9 mouse cellular contexts compared by ENCODE assay signal in the genomic region with DNA sequence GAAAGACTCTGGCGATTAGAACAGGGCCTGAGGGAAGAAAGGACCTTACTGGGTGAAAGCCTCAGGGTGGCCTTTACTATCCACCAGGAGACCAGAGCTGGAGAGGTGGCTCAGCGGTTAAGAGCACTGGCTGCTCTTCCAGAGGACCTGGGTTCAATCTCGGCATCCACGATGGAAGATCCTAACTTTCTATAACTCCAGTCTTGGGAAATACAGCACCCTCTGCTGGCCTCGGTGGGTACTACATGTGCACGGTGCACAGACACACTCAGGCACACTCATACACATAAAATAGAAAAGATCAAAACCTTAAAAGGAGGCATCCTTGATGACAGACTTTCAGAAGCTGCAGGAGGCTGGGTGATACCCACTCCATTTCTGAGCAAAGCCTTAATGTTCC. TPM values are rescaled to one million over a fixed set of nuclear protein-coding genes. Genes with fewer than 3 reads are reported as not detected.
DNase-seq lines count a peak whose midpoint lies in the region; ATAC-seq and TF ChIP-seq lines count a peak whose summit lies in the region.
"Had no signal": no experiment of that assay in that cellular context is flagged by ENCODE, and none has a peak within 500 bp of the region (broad histone marks: within the 10 kb centered on the region; RNA-seq: fewer than 3 reads in every experiment).

No protein-coding gene starts in this region.

- ATAC-seq in hindbrain, embryonic 12.5 days (ENCODE audit: low FRiP score), result no peak

- peaks cover 62% of the 10 kb centered on the region for H3K27me3 ChIP-seq in hindbrain, embryonic 10.5 days (ENCODE audit: insufficient read depth, poor library complexity, severe bottlenecking)
- peaks cover 62% of the 10 kb centered on the region for H3K27me3 ChIP-seq in hindbrain, embryonic 12.5 days

- no peak for TF ChIP-seq POLR2A in olfactory bulb, adult 2 months (IDR thresholded peaks at IDR 0.05; ENCODE audit: insufficient read depth, low read depth, low read length)

- H3K36me3 ChIP-seq in hindbrain, embryonic 10.5 days, result no peaks in the 10 kb centered on the region
- no peaks in the 10 kb centered on the region for H3K36me3 ChIP-seq in hindbrain, embryonic 12.5 days

- no peak overlapping the region for H3K4me2 ChIP-seq in hindbrain, embryonic 12.5 days (replicated peaks)

- DNase-seq in hindbrain, embryonic 10.5 days (ENCODE audit: low spot score), result peak; percentile 72
- DNase-seq in right cerebral cortex, postnatal 14 days, result peak; percentile 61
- DNase-seq in right cerebral cortex, postnatal 36 days (ENCODE audit: low spot score in 2 of 2), result no peak
- peak; percentile 76 for DNase-seq in embryo, embryonic 10 days (ENCODE audit: low spot score)
- DNase-seq in ovary, postnatal 36 days (ENCODE audit: low spot score), result no peak
- no peak for DNase-seq in gastrocnemius, postnatal 4 days (ENCODE audit: low spot score in 2 of 2)

- 20% methylated on average over 6 of the region's 6 CpGs for WGBS in hindbrain, embryonic 10.5 days
- 24% methylated on average over 6 of the region's 6 CpGs for WGBS in hindbrain, embryonic 12.5 days
- 20% methylated on average over 6 of the region's 6 CpGs for WGBS in olfactory bulb, adult 2 months

- H3K4me1 ChIP-seq in hindbrain, embryonic 10.5 days (replicated peaks), result peaks cover 10% of the 10 kb centered on the region
- H3K4me1 ChIP-seq in hindbrain, embryonic 12.5 days, result 0 out of 2 replicates have a peak, but pooled peaks cover 7% of the 10 kb centered on the region
- peaks cover 64% of the 10 kb centered on the region for H3K4me1 ChIP-seq in olfactory bulb, adult 2 months (ENCODE audit: control insufficient read depth, insufficient read depth, low read length)

- no peak overlapping the region for H3K9ac ChIP-seq in hindbrain, embryonic 12.5 days

- TF ChIP-seq CTCF in olfactory bulb, adult 2 months (IDR thresholded peaks at IDR 0.05; ENCODE audit: insufficient read depth, low read depth, low read length), result peak; percentile 34; the same call in 1 of the 2 replicates

- H3K9me3 ChIP-seq in hindbrain, embryonic 10.5 days, result no peaks in the 10 kb centered on the region
- H3K9me3 ChIP-seq in hindbrain, embryonic 12.5 days (replicated peaks), result no peaks in the 10 kb centered on the region

- H3K27ac ChIP-seq in hindbrain, embryonic 10.5 days, result peak overlapping the region; percentile 56; the same call in 1 of the 2 replicates
- no peak overlapping the region for H3K27ac ChIP-seq in hindbrain, embryonic 12.5 days
- no peak overlapping the region for H3K27ac ChIP-seq in olfactory bulb, adult 2 months (ENCODE audit: insufficient read depth, low read depth, low read length)

- H3K4me3 ChIP-seq in hindbrain, embryonic 10.5 days, result no peak overlapping the region
- H3K4me3 ChIP-seq in hindbrain, embryonic 12.5 days, result no peak overlapping the region
- H3K4me3 ChIP-seq in olfactory bulb, adult 2 months (ENCODE audit: insufficient read depth, low read depth, low read length), result no peak overlapping the region

RNA-seq across cellular contexts. Expression of a gene that starts 6.4 kb away (rescaled TPM):
- 0.01 and 0.04 TPM in 2 replicates for polyA plus RNA-seq in hindbrain, embryonic 10.5 days (2016; fragmentation: Nextera tagmentation; extraction: Ambion mirVana)
- polyA plus RNA-seq in hindbrain, embryonic 12.5 days (2016; fragmentation: Nextera tagmentation; extraction: Ambion mirVana), result 0.18 TPM in 2 replicates
- polyA plus RNA-seq in olfactory bulb, adult 2 months (2012; ENCODE audit: insufficient read depth, insufficient read length, low replicate concordance, missing spikeins), result not detected in 2 replicates
- under 1 TPM in 1 of 2 experiments, not detected in 1; 0.05 TPM for total RNA-seq in gastrocnemius, postnatal 4 days (2021)

RNA-seq across cellular contexts. Expression of a gene that starts 16.5 kb away (rescaled TPM):
- polyA plus RNA-seq in hindbrain, embryonic 10.5 days (2016; fragmentation: Nextera tagmentation; extraction: Ambion mirVana), result 67.4 TPM in 2 replicates
- 59.9 and 65.8 TPM in 2 replicates for polyA plus RNA-seq in hindbrain, embryonic 12.5 days (2016; fragmentation: Nextera tagmentation; extraction: Ambion mirVana)
- polyA plus RNA-seq in olfactory bulb, adult 2 months (2012; ENCODE audit: insufficient read depth, insufficient read length, low replicate concordance, missing spikeins), result not detected in 2 replicates
- 10 to 100 TPM; 23.8 to 26.4 TPM for total RNA-seq in gastrocnemius, postnatal 4 days (2021)

RNA-seq across cellular contexts. Expression of a gene that starts 25.7 kb away (rescaled TPM):
- 111 TPM in 2 replicates for polyA plus RNA-seq in hindbrain, embryonic 10.5 days (2016; fragmentation: Nextera tagmentation; extraction: Ambion mirVana)
- polyA plus RNA-seq in hindbrain, embryonic 12.5 days (2016; fragmentation: Nextera tagmentation; extraction: Ambion mirVana), result 115 and 128 TPM in 2 replicates
- polyA plus RNA-seq in olfactory bulb, adult 2 months (2012; ENCODE audit: insufficient read depth, insufficient read length, low replicate concordance, missing spikeins), result not detected in 2 replicates
- 100 to 1,000 TPM; 118 to 130 TPM for total RNA-seq in gastrocnemius, postnatal 4 days (2021)

RNA-seq across cellular contexts. Expression of a gene that starts 45.0 kb away (rescaled TPM):
- not detected in 2 replicates for polyA plus RNA-seq in hindbrain, embryonic 10.5 days (2016; fragmentation: Nextera tagmentation; extraction: Ambion mirVana)
- not detected in 2 replicates for polyA plus RNA-seq in hindbrain, embryonic 12.5 days (2016; fragmentation: Nextera tagmentation; extraction: Ambion mirVana)
- not detected in 2 replicates for polyA plus RNA-seq in olfactory bulb, adult 2 months (2012; ENCODE audit: insufficient read depth, insufficient read length, low replicate concordance, missing spikeins)
- total RNA-seq in gastrocnemius, postnatal 4 days (2021), result 10 to 100 TPM; 12.3 to 12.6 TPM
- polyA plus RNA-seq: large intestine, adult 2 months had no signal

RNA-seq across cellular contexts. Expression of a gene that starts 46.8 kb away (rescaled TPM):
- polyA plus RNA-seq in hindbrain, embryonic 10.5 days (2016; fragmentation: Nextera tagmentation; extraction: Ambion mirVana), result 38.6 and 39.3 TPM in 2 replicates
- polyA plus RNA-seq in hindbrain, embryonic 12.5 days (2016; fragmentation: Nextera tagmentation; extraction: Ambion mirVana), result 41.3 and 43.8 TPM in 2 replicates
- not detected in 2 replicates for polyA plus RNA-seq in olfactory bulb, adult 2 months (2012; ENCODE audit: insufficient read depth, insufficient read length, low replicate concordance, missing spikeins)
- total RNA-seq in gastrocnemius, postnatal 4 days (2021), result 10 to 100 TPM; 28.7 to 33.5 TPM

Comparison
In these comparisons a context has a peak if more than half of its experiments do, and no peak if none do; other contexts are left out.
1. DNase-seq: peak in hindbrain, embryonic 10.5 days (single experiment), right cerebral cortex, postnatal 14 days (single experiment) and embryo, embryonic 10 days (single experiment); none in right cerebral cortex, postnatal 36 days (0 of 2), ovary, postnatal 36 days (single experiment) and gastrocnemius, postnatal 4 days (0 of 2).
2. RNA of a gene that starts 6.4 kb away (polyA plus RNA-seq): not detected in olfactory bulb, adult 2 months; 0.18 TPM in hindbrain, embryonic 12.5 days and 0.01 to 0.04 TPM in hindbrain, embryonic 10.5 days; every median in the first group is over 10 times any median in the second.